Mouse (Mus musculus) embryonic facial prominence, embryonic 11.5 days (tissue): ENCODE data around the gene Gm18336. TPM values are rescaled to one million over a fixed set of nuclear protein-coding genes. Genes with fewer than 3 reads are reported as not detected.
"Not testable (repeated sequence)": the region's sequence is repeated elsewhere in the genome, so short reads cannot be mapped to it uniquely, and the experiment has no call there.

Experiments used
- ATAC-seq: fragments of 200-750 bp; cut with Nextera tagmentation; replicated peaks from 2 replicates; pipeline ENCODE4 v1.8.0; 2017; ENCODE audit warnings: low read depth; ENCODE audit not compliant: insufficient number of reproducible peaks, low FRiP score, low TSS enrichment
- DNase-seq: peaks from one replicate; pipeline ENCODE4 v3.0.0-alpha.2; 2015; ENCODE audit warnings: low spot score
- H3K27ac ChIP-seq: fragments of 300-500 bp; sonication (generic); replicated peaks from 2 replicates; pipeline ENCODE4 v1.5.1; 2014; ENCODE audit warnings: mild to moderate bottlenecking, low read depth, low read length, control low read depth
- H3K27me3 ChIP-seq: fragments of 300-500 bp; sonication (generic); 2 replicates; pipeline ENCODE4 v1.6.1; 2014; ENCODE audit warnings: mild to moderate bottlenecking, low read length, moderate library complexity, mixed read lengths; ENCODE audit not compliant: control insufficient read depth, insufficient read depth
- H3K36me3 ChIP-seq: fragments of 300-500 bp; sonication (generic); replicated peaks from 2 replicates; pipeline ENCODE4 v1.6.1; 2014; ENCODE audit warnings: low read depth, mild to moderate bottlenecking, low read length, moderate library complexity, mixed read lengths; ENCODE audit not compliant: control insufficient read depth, insufficient read depth
- H3K4me1 ChIP-seq: fragments of 300-500 bp; sonication (generic); 2 replicates; pipeline ENCODE4 v1.6.1; 2014; ENCODE audit warnings: low read length, mixed read lengths; ENCODE audit not compliant: control insufficient read depth, insufficient read depth
- H3K4me2 ChIP-seq: fragments of 300-500 bp; sonication (generic); 2 replicates; pipeline ENCODE4 v1.6.1; 2014; ENCODE audit warnings: low read depth, mild to moderate bottlenecking, control low read depth, low read length, moderate library complexity
- H3K4me3 ChIP-seq: fragments of 300-500 bp; sonication (generic); 2 replicates; pipeline ENCODE4 v1.5.1; 2014; ENCODE audit warnings: low read depth, low read length, control low read depth
- H3K9ac ChIP-seq: fragments of 300-500 bp; sonication (generic); replicated peaks from 2 replicates; pipeline ENCODE4 v1.6.1; 2014; ENCODE audit warnings: mild to moderate bottlenecking, control low read depth, low read length
- H3K9me3 ChIP-seq: fragments of 300-500 bp; sonication (generic); replicated peaks from 2 replicates; pipeline ENCODE4 v1.6.1; 2016; ENCODE audit warnings: mild to moderate bottlenecking, low read length, inconsistent platforms, mixed read lengths; ENCODE audit not compliant: control insufficient read depth
- WGBS: fragments of 180-500 bp; shearing (Covaris S2); extraction: QIAGEN DNeasy Blood & Tissue Kit; methylation state at CpG from one replicate; pipeline ENCODE4 v1.1.7; 2014; 5-methylcytosine and 5-hydroxymethylcytosine counted together
- polyA plus RNA-seq: library from polyadenylated mRNA; unstranded; fragments of >200 nt; fragmentation: Nextera tagmentation; extraction: Ambion mirVana; gene quantifications from 2 replicates; pipeline ENCODE4 v1.2.1, GENCODE M21; 2014

The Gm18336 gene
- not detected in 2 replicates for polyA plus RNA-seq

- DNase-seq, H3K9me3 ChIP-seq, ATAC-seq, H3K9ac ChIP-seq, H3K4me1 ChIP-seq, H3K27ac ChIP-seq, H3K27me3 ChIP-seq, H3K4me2 ChIP-seq, H3K36me3 ChIP-seq, H3K4me3 ChIP-seq: not testable (repeated sequence)
- 78% methylated on average over 1 of the region's 2 CpGs for WGBS
Observed at GRCm38 (mm10) chrX:73398636-73399035, at the start of gene Gm18336. Gm18336 (minus strand) TSS chrX:73398736.

- Histone ChIP-seq H3K4me1 (no peaks in the 10 kb centered on the region), H3K27ac (no peak overlapping the region), H3K36me3 (no peaks in the 10 kb centered on the region; the same call in 1 of the 2 replicates), H3K27me3 (no peaks in the 10 kb centered on the region), H3K9ac (no peak overlapping the region), H3K9me3 (no peaks in the 10 kb centered on the region), H3K4me3 (no peak overlapping the region), H3K4me2 (no peak overlapping the region)
- 65% methylated on average over 2 of the region's 2 CpGs for WGBS
- ATAC-seq (no peak), DNase-seq (no peak)
Observed at GRCm38 (mm10) chrX:73441428-73441827, 42.9 kb upstream of the Gm18336 start.

GRCm38 (mm10) chrX:73435252-73435651, 36.7 kb upstream of the Gm18336 start, which contains the start of gene Trex2:
Trex2 (minus strand) TSS chrX:73435344.
- no peak for ATAC-seq
- DNase-seq = no peak
- 77% methylated on average over 11 of the region's 11 CpGs for WGBS

GRCm38 (mm10) chrX:73432850-73433249, 34.3 kb upstream of the Gm18336 start:
- Histone ChIP-seq H3K36me3 (no peaks in the 10 kb centered on the region), H3K4me1 (no peaks in the 10 kb centered on the region), H3K4me3 (no peak overlapping the region), H3K9me3 (no peaks in the 10 kb centered on the region), H3K27ac (no peak overlapping the region), H3K27me3 (no peaks in the 10 kb centered on the region), H3K4me2 (no peak overlapping the region), H3K9ac (no peak overlapping the region)
- 80% methylated on average over 5 of the region's 5 CpGs for WGBS
- DNase-seq (no peak), ATAC-seq (no peak)

More at GRCm38 (mm10) chrX:73435252-73435651, 36.7 kb upstream of the Gm18336 start, which contains the start of gene Trex2:
- Histone ChIP-seq H3K9me3 (no peaks in the 10 kb centered on the region), H3K4me3 (no peak within 1 kb of the TSS), H3K36me3 (no peaks in the 10 kb centered on the region), H3K4me1 (no peaks in the 10 kb centered on the region), H3K27me3 (no peaks in the 10 kb centered on the region), H3K4me2 (no peak within 1 kb of the TSS), H3K27ac (no peak within 1 kb of the TSS), H3K9ac (no peak within 1 kb of the TSS)

- Histone ChIP-seq H3K9ac (no peak overlapping the region), H3K4me2 (no peak overlapping the region), H3K27ac (no peak overlapping the region), H3K4me3 (no peak overlapping the region), H3K36me3 (no peaks in the 10 kb centered on the region), H3K4me1 (no peaks in the 10 kb centered on the region), H3K9me3 (no peaks in the 10 kb centered on the region), H3K27me3 (no peaks in the 10 kb centered on the region)
- ATAC-seq (no peak), DNase-seq (peak; percentile 12)
- 77% methylated on average over 2 of the region's 2 CpGs for WGBS
Observed at GRCm38 (mm10) chrX:73430036-73430435, 31.5 kb upstream of the Gm18336 start.

- no peaks in the 10 kb centered on the region for H3K9me3 ChIP-seq
- DNase-seq = no peak
- H3K4me1 ChIP-seq = no peaks in the 10 kb centered on the region
- WGBS = 41% methylated on average over 1 of the region's 1 CpGs
- H3K27me3 ChIP-seq = peaks cover 5% of the 10 kb centered on the region; the same call in 1 of the 2 replicates
- no peak for ATAC-seq
- no peak overlapping the region for H3K9ac ChIP-seq
- no peak overlapping the region for H3K4me2 ChIP-seq
- H3K27ac ChIP-seq = no peak overlapping the region
- no peak overlapping the region for H3K4me3 ChIP-seq
- no peaks in the 10 kb centered on the region for H3K36me3 ChIP-seq
Observed at GRCm38 (mm10) chrX:73412767-73413166, 14.2 kb upstream of the Gm18336 start.

- peak within 1 kb of the TSS; percentile 22; the same call in 1 of the 2 replicates for H3K9ac ChIP-seq
- no peaks in the 10 kb centered on the region for H3K9me3 ChIP-seq
- no peak for ATAC-seq
- no peaks in the 10 kb centered on the region for H3K4me1 ChIP-seq
- no peak within 1 kb of the TSS for H3K27ac ChIP-seq
- H3K27me3 ChIP-seq = peaks cover 5% of the 10 kb centered on the region; the same call in 1 of the 2 replicates
- H3K4me2 ChIP-seq = peak within 1 kb of the TSS; percentile 36
- peak within 1 kb of the TSS; percentile 9; the same call in 1 of the 2 replicates for H3K4me3 ChIP-seq
- peak; percentile 2 for DNase-seq
- 21% methylated on average over 16 of the region's 20 CpGs for WGBS
- no peaks in the 10 kb centered on the region for H3K36me3 ChIP-seq
Observed at GRCm38 (mm10) chrX:73410880-73411517, 12.5 kb upstream of the Gm18336 start, which contains the start of gene Zfp92. Zfp92 (plus strand) TSS chrX:73411096.

GRCm38 (mm10) chrX:73401616-73402015, 3.1 kb upstream of the Gm18336 start:
- Histone ChIP-seq H3K27me3 (no peaks in the 10 kb centered on the region), H3K4me3 (no peak overlapping the region), H3K4me2 (no peak overlapping the region), H3K27ac (no peak overlapping the region), H3K9me3 (no peaks in the 10 kb centered on the region), H3K9ac (no peak overlapping the region), H3K4me1 (no peaks in the 10 kb centered on the region), H3K36me3 (no peaks in the 10 kb centered on the region)
- DNase-seq (no peak), ATAC-seq (no peak)
- 93% methylated on average over 12 of the region's 12 CpGs for WGBS
